Mouse (Mus musculus) brain, embryonic 14.5 days (tissue): ENCODE results near the gene Nxpe4.

Source experiments
- CTCF ChIP-seq: fragments of 200-500 bp; IDR thresholded peaks from 2 replicates; pipeline ENCODE4 v1.5.1; 2012; ENCODE audit warnings: inconsistent platforms, mild to moderate bottlenecking, moderate library complexity, borderline replicate concordance; ENCODE audit not compliant: insufficient read depth, insufficient read length; ENCODE audit errors: extremely low read depth
- POLR2A ChIP-seq: fragments of 200-500 bp; IDR thresholded peaks from 2 replicates; pipeline ENCODE4 v1.6.1; 2012; ENCODE audit warnings: mild to moderate bottlenecking, inconsistent platforms, borderline replicate concordance; ENCODE audit not compliant: poor library complexity, insufficient read depth, insufficient read length, severe bottlenecking; ENCODE audit errors: extremely low read depth

DNA sequence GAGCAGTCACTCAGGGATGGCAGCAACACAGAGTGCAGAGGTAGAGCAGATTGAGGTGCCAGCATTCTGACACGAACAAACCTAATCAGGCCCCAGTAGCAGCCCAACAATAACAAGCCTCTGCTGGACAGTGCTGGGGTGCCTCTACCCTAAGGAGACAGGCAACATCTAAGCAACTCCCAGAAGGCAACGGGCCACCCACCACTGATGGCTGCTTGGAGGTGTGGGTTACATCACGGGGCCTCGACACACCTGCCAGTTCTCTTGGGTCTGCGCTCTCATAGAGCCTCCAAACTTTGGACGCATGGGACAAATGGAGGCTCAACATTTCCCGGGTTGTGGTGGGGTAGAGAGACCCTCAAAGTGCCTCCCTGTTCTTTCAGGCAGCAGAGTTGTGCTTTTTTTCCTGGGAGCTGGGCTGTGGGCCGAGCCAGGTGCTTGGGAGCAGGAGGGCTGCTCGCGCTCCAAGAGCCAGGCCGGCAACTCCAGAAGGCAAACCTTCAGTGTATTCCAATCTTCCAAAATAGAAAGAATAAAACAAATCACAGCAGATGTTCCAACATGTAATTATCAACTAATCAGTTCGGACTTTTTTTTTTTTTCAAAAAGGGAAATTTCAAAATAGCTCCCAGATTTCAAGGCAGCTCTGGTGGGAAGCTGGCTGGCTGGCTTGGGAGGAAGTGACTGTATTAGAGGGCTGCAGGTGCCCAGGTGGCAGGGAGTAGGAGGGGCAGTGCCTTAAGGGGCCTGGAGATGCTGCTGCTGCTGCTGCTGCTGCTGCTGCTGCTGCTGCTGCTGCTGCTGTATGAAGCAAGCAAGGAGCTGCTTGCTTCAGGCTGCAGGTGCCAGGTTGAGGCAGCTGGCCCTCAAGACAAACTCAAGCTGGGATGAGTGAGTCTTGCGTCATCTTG is 54.5 kb downstream of the Nxpe4 start:
- no peak for TF ChIP-seq CTCF
- TF ChIP-seq POLR2A: no peak
